Mouse (Mus musculus) liver, embryonic 12.5 days (tissue): ENCODE results near the gene Cep164. TPM values are rescaled to one million over a fixed set of nuclear protein-coding genes. Genes with fewer than 3 reads are reported as not detected.

Experiments used
- ATAC-seq: fragments of 200-750 bp; cut with Nextera tagmentation; 2 replicates; pipeline ENCODE4 v1.8.0; 2017; ENCODE audit warnings: moderate number of reproducible peaks, mild to moderate bottlenecking, moderate library complexity
- H3K27ac ChIP-seq: fragments of 300-500 bp; sonication (generic); 2 replicates; pipeline ENCODE4 v1.5.1; 2016; ENCODE audit warnings: mild to moderate bottlenecking
- H3K27me3 ChIP-seq: fragments of 300-500 bp; sonication (generic); replicated peaks from 2 replicates; pipeline ENCODE4 v1.6.1; 2016; ENCODE audit warnings: mild to moderate bottlenecking, moderate library complexity
- H3K36me3 ChIP-seq: fragments of 300-500 bp; sonication (generic); 2 replicates; pipeline ENCODE4 v1.6.1; 2016; ENCODE audit warnings: mild to moderate bottlenecking, moderate library complexity
- H3K4me1 ChIP-seq: fragments of 300-500 bp; sonication (generic); 2 replicates; pipeline ENCODE4 v1.6.1; 2016
- H3K4me2 ChIP-seq: fragments of 300-500 bp; sonication (generic); 2 replicates; pipeline ENCODE4 v1.6.1; 2016; ENCODE audit warnings: mild to moderate bottlenecking, moderate library complexity
- H3K4me3 ChIP-seq: fragments of 300-500 bp; sonication (generic); 2 replicates; pipeline ENCODE4 v1.5.1; 2016; ENCODE audit warnings: mild to moderate bottlenecking, moderate library complexity
- H3K9ac ChIP-seq: fragments of 300-500 bp; sonication (generic); 2 replicates; pipeline ENCODE4 v1.6.1; 2016; ENCODE audit warnings: mild to moderate bottlenecking, moderate library complexity
- H3K9me3 ChIP-seq: fragments of 300-500 bp; sonication (generic); replicated peaks from 2 replicates; pipeline ENCODE4 v1.6.1; 2016; ENCODE audit warnings: mild to moderate bottlenecking, moderate library complexity
- WGBS: fragments of 180-500 bp; shearing (Covaris S2); methylation state at CpG from one replicate; pipeline ENCODE4 v1.1.7; 2016; ENCODE audit not compliant: insufficient replicate concordance; 5-methylcytosine and 5-hydroxymethylcytosine counted together
- polyA plus RNA-seq: library from polyadenylated mRNA; unstranded; fragments of >200 nt; fragmentation: Nextera tagmentation; extraction: Ambion mirVana; gene quantifications from 2 replicates; pipeline ENCODE4 v1.2.1, GENCODE M21; 2016

Gene Cep164
- 6.2 and 8.2 TPM in 2 replicates for polyA plus RNA-seq

DNA sequence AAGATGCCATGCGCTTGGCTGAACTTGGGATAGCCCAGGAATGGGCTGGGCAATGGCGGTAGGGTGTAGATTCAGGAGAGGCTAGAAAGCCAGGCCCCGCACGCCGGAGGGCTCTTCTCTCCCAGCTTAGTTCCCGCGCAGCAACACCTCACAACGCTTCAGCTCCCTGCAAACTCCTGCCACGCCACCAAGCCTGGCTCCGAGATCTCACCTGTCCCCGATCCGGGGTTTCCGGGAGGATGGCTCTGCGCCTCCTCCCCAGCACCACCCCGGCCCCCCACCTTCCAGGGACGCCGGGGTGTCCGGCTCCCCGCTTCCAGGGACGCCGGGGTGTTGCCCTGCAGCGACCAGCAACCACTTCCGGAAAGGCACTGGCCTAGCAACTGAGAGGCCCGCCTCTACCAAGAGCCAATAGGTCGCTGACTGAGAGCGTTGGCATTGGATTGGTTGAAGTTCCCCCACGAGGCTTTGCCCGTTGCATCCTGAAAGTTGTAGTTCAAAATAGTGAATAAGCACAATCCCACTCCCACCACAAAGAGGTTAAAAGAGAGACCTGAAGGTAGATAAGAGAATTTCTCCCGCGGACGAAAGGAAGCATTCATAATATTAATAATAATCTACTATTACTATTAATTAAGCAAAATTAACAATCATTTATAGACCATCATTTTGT is at the start of gene Cep164:
Gene Cep164 (minus strand): TSS at position 401 of the 673 bp plus-strand sequence.
- under 1% methylated on average over 31 of the region's 31 CpGs for WGBS
- peak; percentile 95 for ATAC-seq
- Histone ChIP-seq H3K9me3 (peaks cover 9% of the 10 kb centered on the region; the same call in 1 of the 2 replicates), H3K4me1 (peaks cover 20% of the 10 kb centered on the region), H3K4me2 (peak within 1 kb of the TSS; percentile 92), H3K4me3 (peak within 1 kb of the TSS; percentile 70), H3K9ac (peak within 1 kb of the TSS; percentile 72), H3K27ac (peak within 1 kb of the TSS; percentile 43; the same call in 1 of the 2 replicates), H3K36me3 (no peaks in the 10 kb centered on the region), H3K27me3 (peaks cover 12% of the 10 kb centered on the region)

GRCm38 (mm10) chr9:45877928-45878327 is 49.4 kb upstream of the Cep164 start:
- peaks cover 56% of the 10 kb centered on the region for H3K36me3 ChIP-seq
- ATAC-seq: no peak
- H3K9ac ChIP-seq: no peak overlapping the region
- H3K27me3 ChIP-seq: no peaks in the 10 kb centered on the region
- H3K4me2 ChIP-seq: no peak overlapping the region
- H3K4me3 ChIP-seq: no peak overlapping the region
- no peak overlapping the region for H3K27ac ChIP-seq
- 62% methylated on average over 2 of the region's 2 CpGs for WGBS
- no peaks in the 10 kb centered on the region for H3K4me1 ChIP-seq
- H3K9me3 ChIP-seq: no peaks in the 10 kb centered on the region

DNA sequence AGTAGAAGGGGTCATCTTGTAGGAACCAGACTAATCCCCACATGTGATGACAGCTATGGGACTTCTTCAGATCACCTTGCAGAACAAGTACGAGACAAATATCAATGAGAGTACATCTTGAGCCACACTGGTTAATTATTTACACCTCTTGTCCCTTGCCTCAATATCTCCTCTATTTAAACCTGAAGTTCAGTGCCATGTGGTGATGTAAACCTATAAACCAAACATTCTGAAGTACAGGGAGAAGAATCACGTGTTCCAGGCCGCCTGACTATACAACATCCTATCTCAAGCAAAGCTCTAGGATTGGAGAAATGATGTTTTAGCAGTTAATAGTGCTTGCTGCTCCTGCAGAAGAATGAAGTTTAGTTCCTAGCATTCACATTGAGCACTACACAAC is 41.8 kb upstream of the Cep164 start:
- H3K4me1 ChIP-seq: no peaks in the 10 kb centered on the region
- no peaks in the 10 kb centered on the region for H3K9me3 ChIP-seq
- 80% methylated on average over 3 of the region's 3 CpGs for WGBS
- H3K4me2 ChIP-seq: no peak overlapping the region
- H3K36me3 ChIP-seq: peaks cover 93% of the 10 kb centered on the region
- H3K27ac ChIP-seq: no peak overlapping the region
- no peaks in the 10 kb centered on the region for H3K27me3 ChIP-seq
- no peak overlapping the region for H3K9ac ChIP-seq
- no peak overlapping the region for H3K4me3 ChIP-seq
- ATAC-seq: no peak

- no peak overlapping the region for H3K27ac ChIP-seq
- WGBS: 80% methylated on average over 3 of the region's 3 CpGs
Measured at GRCm38 (mm10) chr9:45869181-45869580, 40.7 kb upstream of the Cep164 start.

DNA sequence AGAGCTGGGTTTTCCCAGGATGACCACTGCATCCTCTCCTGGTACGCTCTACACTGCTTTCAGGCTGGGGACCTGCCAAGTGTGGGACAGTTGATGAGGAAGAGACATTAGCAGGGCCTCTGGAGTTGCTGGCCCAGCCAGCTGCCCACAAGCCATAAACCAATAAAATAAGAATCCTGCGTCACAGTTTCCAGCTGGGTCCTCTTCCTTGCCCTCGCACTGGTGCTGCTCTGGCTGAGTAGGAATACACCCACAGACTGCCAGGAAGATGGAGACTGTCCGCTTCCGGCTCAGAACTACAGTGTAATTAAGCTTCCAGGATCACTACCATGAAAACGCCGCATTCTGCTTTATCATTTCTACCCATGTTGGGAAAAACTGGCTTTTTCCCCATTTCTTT is 33.3 kb upstream of the Cep164 start:
- no peak overlapping the region for H3K4me3 ChIP-seq
- no peak overlapping the region for H3K27ac ChIP-seq
- no peaks in the 10 kb centered on the region for H3K4me1 ChIP-seq
- H3K27me3 ChIP-seq: no peaks in the 10 kb centered on the region
- 87% methylated on average over 7 of the region's 7 CpGs for WGBS
- H3K9ac ChIP-seq: no peak overlapping the region
- no peaks in the 10 kb centered on the region for H3K9me3 ChIP-seq
- H3K36me3 ChIP-seq: peaks cover 90% of the 10 kb centered on the region
- ATAC-seq: no peak
- no peak overlapping the region for H3K4me2 ChIP-seq

More at GRCm38 (mm10) chr9:45869181-45869580, 40.7 kb upstream of the Cep164 start:
- Histone ChIP-seq H3K4me2 (no peak overlapping the region), H3K9ac (no peak overlapping the region), H3K4me3 (no peak overlapping the region), H3K4me1 (no peaks in the 10 kb centered on the region), H3K36me3 (peaks cover 94% of the 10 kb centered on the region), H3K27me3 (no peaks in the 10 kb centered on the region), H3K9me3 (no peaks in the 10 kb centered on the region)
- ATAC-seq: no peak

- no peak for ATAC-seq
- Histone ChIP-seq H3K4me3 (no peak overlapping the region), H3K9ac (no peak overlapping the region), H3K4me2 (no peak overlapping the region), H3K27ac (no peak overlapping the region), H3K4me1 (no peaks in the 10 kb centered on the region), H3K36me3 (peaks cover 84% of the 10 kb centered on the region), H3K27me3 (no peaks in the 10 kb centered on the region), H3K9me3 (no peaks in the 10 kb centered on the region)
- WGBS: 86% methylated on average over 10 of the region's 10 CpGs
Measured at GRCm38 (mm10) chr9:45859364-45859763, 30.9 kb upstream of the Cep164 start.

DNA sequence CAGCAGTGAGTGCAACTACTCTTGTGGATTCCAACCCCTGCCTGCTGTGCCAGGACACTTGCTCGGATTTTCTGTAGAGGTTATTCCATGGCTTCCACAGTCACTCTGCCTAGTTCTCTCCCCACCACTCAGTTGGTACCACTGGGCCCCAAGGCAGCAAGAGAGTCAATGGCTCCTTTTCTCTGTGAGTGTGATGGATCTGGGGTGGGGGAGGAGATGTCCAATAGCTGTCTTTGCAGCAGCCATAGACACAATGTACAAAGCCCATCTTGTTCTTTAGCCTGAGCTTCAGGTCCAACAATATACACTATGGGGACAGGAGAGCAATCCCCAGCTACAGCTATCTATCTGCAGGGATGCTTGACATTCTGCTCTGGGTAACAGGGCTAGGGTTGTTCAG is 25.6 kb upstream of the Cep164 start:
- Histone ChIP-seq H3K4me1 (peaks cover 19% of the 10 kb centered on the region), H3K9ac (no peak overlapping the region), H3K36me3 (peaks cover 39% of the 10 kb centered on the region), H3K4me3 (no peak overlapping the region), H3K9me3 (no peaks in the 10 kb centered on the region), H3K27ac (no peak overlapping the region), H3K27me3 (no peaks in the 10 kb centered on the region), H3K4me2 (no peak overlapping the region)
- 80% methylated on average over 1 of the region's 1 CpGs for WGBS
- ATAC-seq: no peak

DNA sequence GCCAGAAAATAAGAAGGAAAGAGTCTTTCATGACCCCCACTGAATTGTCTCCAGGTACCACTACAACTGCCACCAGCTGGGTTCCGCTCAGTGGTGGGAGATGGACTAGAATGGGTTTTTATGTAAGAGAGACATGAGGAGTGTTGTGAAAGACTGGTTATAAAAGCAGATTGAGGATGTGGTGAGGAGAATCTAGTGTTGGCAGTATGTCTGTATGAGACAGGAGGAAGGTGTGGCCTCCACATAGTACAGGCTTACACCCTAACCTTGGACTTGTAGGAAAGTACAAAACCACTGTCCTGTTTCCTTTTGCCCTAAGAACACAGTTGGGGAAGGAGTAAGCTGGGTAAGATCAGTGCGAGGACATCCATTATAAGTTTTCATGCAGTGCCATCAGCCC is 25.2 kb upstream of the Cep164 start:
- no peak for ATAC-seq
- peaks cover 20% of the 10 kb centered on the region for H3K4me1 ChIP-seq
- peaks cover 35% of the 10 kb centered on the region for H3K36me3 ChIP-seq
- H3K27ac ChIP-seq: no peak overlapping the region
- WGBS: 85% methylated on average over 2 of the region's 2 CpGs
- no peaks in the 10 kb centered on the region for H3K27me3 ChIP-seq
- H3K9me3 ChIP-seq: no peaks in the 10 kb centered on the region
- no peak overlapping the region for H3K4me3 ChIP-seq
- H3K4me2 ChIP-seq: no peak overlapping the region
- H3K9ac ChIP-seq: no peak overlapping the region

DNA sequence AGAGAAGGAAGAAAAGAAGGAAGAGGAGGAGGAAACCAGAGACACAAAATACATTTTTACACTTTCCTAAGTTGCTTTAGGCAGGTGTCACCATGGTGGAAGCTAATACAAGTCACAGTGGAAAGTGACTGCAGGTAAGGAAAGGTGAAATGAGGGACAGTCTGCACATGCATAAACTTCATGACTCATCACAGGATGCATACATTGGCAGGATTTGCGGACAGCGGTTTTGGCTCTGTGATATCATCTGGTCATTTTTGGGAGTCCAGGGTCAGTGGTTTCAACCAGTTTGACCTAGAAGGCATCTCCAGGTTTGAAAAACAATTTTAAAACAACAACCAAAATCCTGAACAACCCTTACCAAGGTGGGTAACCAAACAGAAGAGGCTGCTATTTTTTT is 23.3 kb upstream of the Cep164 start:
- Histone ChIP-seq H3K27ac (no peak overlapping the region), H3K4me3 (no peak overlapping the region), H3K4me1 (peaks cover 27% of the 10 kb centered on the region), H3K4me2 (no peak overlapping the region), H3K27me3 (no peaks in the 10 kb centered on the region), H3K9ac (no peak overlapping the region), H3K36me3 (peaks cover 19% of the 10 kb centered on the region), H3K9me3 (no peaks in the 10 kb centered on the region)
- no peak for ATAC-seq
- 83% methylated on average over 2 of the region's 2 CpGs for WGBS

DNA sequence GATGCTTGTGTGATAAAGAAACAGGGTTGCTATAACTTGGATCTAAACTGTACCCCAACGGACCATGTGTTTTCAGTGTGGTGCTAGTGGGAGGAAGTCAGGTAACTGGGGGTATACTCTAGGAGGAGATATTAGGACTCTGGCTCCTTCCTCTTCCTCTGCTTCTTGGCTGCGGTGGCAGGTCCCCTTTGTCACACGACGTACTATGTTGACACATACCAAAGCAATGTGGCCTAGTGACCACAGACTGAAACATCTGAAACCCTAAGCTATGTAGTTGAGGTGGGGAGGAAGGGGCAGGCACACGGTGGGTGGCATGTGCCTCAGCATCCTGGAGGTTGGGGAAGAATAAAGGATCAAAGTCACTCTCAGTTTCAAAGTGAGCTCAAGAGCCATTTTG is 22.8 kb upstream of the Cep164 start:
- Histone ChIP-seq H3K27me3 (no peaks in the 10 kb centered on the region), H3K4me2 (0 out of 2 replicates have a peak overlapping the region, but pooled peaks have one; percentile 2), H3K4me1 (peaks cover 27% of the 10 kb centered on the region), H3K36me3 (peaks cover 18% of the 10 kb centered on the region), H3K27ac (peak overlapping the region; percentile 63), H3K9ac (no peak overlapping the region), H3K4me3 (no peak overlapping the region), H3K9me3 (no peaks in the 10 kb centered on the region)
- WGBS: 18% methylated on average over 5 of the region's 5 CpGs
- no peak for ATAC-seq

DNA sequence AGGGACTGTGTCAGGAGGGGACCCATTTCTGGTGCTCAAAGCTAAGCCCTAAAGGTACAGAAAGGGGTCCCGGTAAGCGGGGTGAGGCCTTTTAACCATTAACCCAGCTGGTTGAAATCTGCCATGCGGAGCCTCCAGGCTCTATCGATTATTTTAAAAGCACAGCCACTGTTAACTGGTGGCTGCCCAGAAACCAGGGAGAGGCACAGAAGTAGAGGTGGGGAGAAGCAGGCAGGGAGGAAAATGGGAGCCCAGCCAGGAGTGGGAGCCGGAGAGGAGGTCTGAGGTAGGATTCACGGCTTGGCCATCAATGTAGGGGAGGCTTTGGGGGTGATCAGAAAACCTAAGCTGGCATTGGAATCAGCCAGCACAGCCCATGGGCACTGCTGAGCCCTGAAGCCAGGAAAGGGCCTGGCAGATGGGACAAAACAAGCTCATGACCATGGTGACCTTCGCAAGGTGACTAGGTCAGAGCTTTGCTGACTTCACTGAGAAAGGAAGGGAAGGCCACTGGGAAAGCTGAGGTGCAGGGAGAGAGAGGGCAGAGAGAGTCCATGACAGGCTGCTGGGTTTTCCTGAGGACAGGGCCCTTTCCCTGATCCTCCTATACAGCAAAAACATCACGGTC is 22.2 kb upstream of the Cep164 start:
- Histone ChIP-seq H3K9ac (no peak overlapping the region), H3K27me3 (no peaks in the 10 kb centered on the region), H3K4me1 (peaks cover 27% of the 10 kb centered on the region), H3K36me3 (peaks cover 12% of the 10 kb centered on the region; the same call in 1 of the 2 replicates), H3K4me3 (no peak overlapping the region), H3K9me3 (no peaks in the 10 kb centered on the region), H3K27ac (peak overlapping the region; percentile 63), H3K4me2 (0 out of 2 replicates have a peak overlapping the region, but pooled peaks have one; percentile 2)
- peak; percentile 46; the same call in 1 of the 2 replicates for ATAC-seq
- WGBS: 68% methylated on average over 8 of the region's 8 CpGs
